Mouse (Mus musculus) lung, postnatal 4 days (tissue): ENCODE data around the gene Zfp3.
"Not testable (repeated sequence)": the region's sequence is repeated elsewhere in the genome, so short reads cannot be mapped to it uniquely, and the experiment has no call there.

Source experiments
- DNase-seq, 2 experiments: peaks; one replicate each; pipeline ENCODE4 v3.0.0; 2021

The Zfp3 gene

GRCm38 (mm10) chr11:70760446-70760845, 3.6 kb upstream of the Zfp3 start:
- not testable (repeated sequence) for DNase-seq

- DNase-seq: no peak
Measured at GRCm38 (mm10) chr11:70762641-70763040, 1.4 kb upstream of the Zfp3 start.

GRCm38 (mm10) chr11:70763582-70763935, 450 bp upstream of the Zfp3 start:
- no peak for DNase-seq

- peak in 1 of 2 experiments; percentile 27 for DNase-seq
Measured at GRCm38 (mm10) chr11:70765776-70766445, 1.9 kb downstream of the Zfp3 start.

- DNase-seq: no peak
Measured at GRCm38 (mm10) chr11:70770804-70771203, 6.8 kb downstream of the Zfp3 start.

GRCm38 (mm10) chr11:70776830-70777571, 13.0 kb downstream of the Zfp3 start:
- DNase-seq: peak; percentile 79 to 82

- DNase-seq: no peak
Measured at GRCm38 (mm10) chr11:70777634-70778033, 13.6 kb downstream of the Zfp3 start.

- not testable (repeated sequence) for DNase-seq
Measured at GRCm38 (mm10) chr11:70778058-70778457, 14.0 kb downstream of the Zfp3 start.

- DNase-seq: no peak
Measured at GRCm38 (mm10) chr11:70785908-70786307, 21.9 kb downstream of the Zfp3 start.

GRCm38 (mm10) chr11:70787052-70787451, 23.0 kb downstream of the Zfp3 start:
- no peak for DNase-seq

GRCm38 (mm10) chr11:70788972-70789655, 25.1 kb downstream of the Zfp3 start:
- no peak for DNase-seq

- no peak for DNase-seq
Measured at GRCm38 (mm10) chr11:70790426-70790825, 26.4 kb downstream of the Zfp3 start.

GRCm38 (mm10) chr11:70790874-70791551, 27.0 kb downstream of the Zfp3 start:
- DNase-seq: no peak

GRCm38 (mm10) chr11:70791676-70792075, 27.7 kb downstream of the Zfp3 start:
- no peak for DNase-seq

- DNase-seq: no peak
Measured at GRCm38 (mm10) chr11:70792409-70792808, 28.4 kb downstream of the Zfp3 start.

- DNase-seq: no peak
Measured at GRCm38 (mm10) chr11:70802208-70802864, 38.3 kb downstream of the Zfp3 start.

GRCm38 (mm10) chr11:70802865-70803261, 38.9 kb downstream of the Zfp3 start:
- DNase-seq: no peak

GRCm38 (mm10) chr11:70803711-70804200, 39.7 kb downstream of the Zfp3 start:
- DNase-seq: no peak

- DNase-seq: no peak
Measured at GRCm38 (mm10) chr11:70804395-70804794, 40.4 kb downstream of the Zfp3 start.

GRCm38 (mm10) chr11:70805641-70806175, 41.7 kb downstream of the Zfp3 start:
- no peak for DNase-seq

- DNase-seq: no peak
Measured at GRCm38 (mm10) chr11:70806697-70807096, 42.7 kb downstream of the Zfp3 start.

- DNase-seq: no peak
Measured at GRCm38 (mm10) chr11:70807630-70808029, 43.6 kb downstream of the Zfp3 start.
